Mouse (Mus musculus) ES-E14 (cell line): ENCODE measurements around the gene Gm904. TPM values are rescaled to one million over a fixed set of nuclear protein-coding genes. Genes with fewer than 3 reads are reported as not detected.
"Not testable (repeated sequence)": the region's sequence is repeated elsewhere in the genome, so short reads cannot be mapped to it uniquely, and the experiment has no call there.

Source experiments
- DNase-seq: peaks from one replicate; pipeline ENCODE4 v3.0.0-alpha.2; 2013; ENCODE audit warnings: low read depth, low spot score
- H3K27ac ChIP-seq: 2 replicates; pipeline ENCODE4 v1.5.1; 2012; ENCODE audit warnings: low read depth, mild to moderate bottlenecking, low read length, moderate library complexity, mixed read lengths; ENCODE audit not compliant: poor library complexity, insufficient read depth, severe bottlenecking
- H3K36me3 ChIP-seq: 2 replicates; pipeline ENCODE4 v1.6.1; 2012; ENCODE audit warnings: mild to moderate bottlenecking, low read length, moderate library complexity, mixed read lengths; ENCODE audit not compliant: control insufficient read depth, poor library complexity, insufficient read depth, severe bottlenecking
- H3K4me1 ChIP-seq, 2 experiments: fragments of 150-350 bp in 1 of 2; sonication (generic) in 1 of 2; 2 replicates each; pipeline ENCODE4 v1.6.1; 2012; ENCODE audit warnings: low read length in 2 of 2, mild to moderate bottlenecking in 1 of 2, mixed read lengths in 1 of 2; ENCODE audit not compliant: control insufficient read depth in 2 of 2, insufficient read depth in 2 of 2, poor library complexity in 1 of 2
- H3K4me3 ChIP-seq, 2 experiments: fragments of 150-350 bp in 1 of 2; sonication (generic) in 1 of 2; 2 replicates each; pipeline ENCODE4 v1.5.1; 2012; ENCODE audit warnings: low read length in 2 of 2, low read depth in 1 of 2, mild to moderate bottlenecking in 1 of 2, mixed read lengths in 1 of 2; ENCODE audit not compliant: insufficient read depth in 1 of 2, poor library complexity in 1 of 2, severe bottlenecking in 1 of 2
- H3K9ac ChIP-seq: 2 replicates; pipeline ENCODE4 v1.6.1; 2012; ENCODE audit warnings: low read depth, mild to moderate bottlenecking, low read length, mixed read lengths; ENCODE audit not compliant: poor library complexity, insufficient read depth, severe bottlenecking
- H3K9me3 ChIP-seq: fragments of 150-350 bp; sonication (generic); 2 replicates; pipeline ENCODE4 v1.6.1; 2012; ENCODE audit warnings: low read depth, mild to moderate bottlenecking, low read length; ENCODE audit not compliant: control insufficient read depth, insufficient read depth
- in situ Hi-C, 2 experiments: fragments of 600-800 bp; cut with MboI; formaldehyde crosslinking; loops; one replicate each; pipeline ENCODE4 v1.15.1; 2025; ENCODE audit warnings: low sequenced_read_pairs in 2 of 2, inconsistent platforms in 1 of 2; ENCODE audit not compliant: unreplicated experiment in 2 of 2
- total RNA-seq: library from RNA; depleted of rRNA; stranded (reverse); fragments of 300-350 nt; gene quantifications from 2 replicates; pipeline ENCODE4 v1.2.3, GENCODE M21; 2012; rRNA removed

The Gm904 gene
- total RNA-seq = not detected in 2 replicates

- H3K27ac ChIP-seq, in situ Hi-C loops, DNase-seq, H3K9me3 ChIP-seq, H3K4me1 ChIP-seq, H3K9ac ChIP-seq, H3K36me3 ChIP-seq, H3K4me3 ChIP-seq: not testable (repeated sequence)
These were observed at the start of gene Gm904 for GRCm38 (mm10) chr13:50642928-50643327. Gene Gm904 (plus strand): TSS chr13:50643228.

DNA sequence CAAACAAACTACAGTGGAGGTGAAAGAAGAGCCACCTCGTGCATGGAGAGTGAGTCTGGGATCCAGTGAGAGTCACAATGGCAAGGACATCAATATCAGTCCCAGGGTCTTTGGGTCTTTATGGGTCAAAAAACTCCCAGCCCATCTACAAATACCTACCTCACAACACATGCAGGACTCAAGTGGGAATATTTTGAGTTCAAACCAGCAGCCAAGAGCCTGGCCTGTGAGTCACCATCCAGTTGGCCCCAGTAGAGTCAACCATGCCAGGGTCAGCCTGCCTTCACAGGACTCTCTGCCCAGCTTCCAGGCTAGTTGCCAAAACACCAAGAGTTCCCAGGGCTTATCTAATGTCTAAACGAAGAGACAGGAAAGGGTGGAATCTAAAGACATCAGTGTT lies 5.7 kb downstream of the Gm904 start:
- H3K4me1 ChIP-seq, in situ Hi-C loops, H3K9me3 ChIP-seq, H3K36me3 ChIP-seq, H3K4me3 ChIP-seq, DNase-seq, H3K27ac ChIP-seq, H3K9ac ChIP-seq: not testable (repeated sequence)

Other genes with a start within 250 kb of the Gm904 start
- 17.6 and 26.5 TPM in 2 replicates for gene Fbxw17, start 225.4 kb upstream of the Gm904 start, total RNA-seq
- gene Gm47429, start 199.3 kb upstream of the Gm904 start, total RNA-seq = 0.67 TPM in 1 of 2 replicates, not detected in the other
- 0.11 TPM in 1 of 2 replicates, not detected in the other for gene Nutm2, start 175.9 kb upstream of the Gm904 start, total RNA-seq
- not detected in 2 replicates for gene Gm8765, start 55.1 kb downstream of the Gm904 start, total RNA-seq